In the genomic region with DNA sequence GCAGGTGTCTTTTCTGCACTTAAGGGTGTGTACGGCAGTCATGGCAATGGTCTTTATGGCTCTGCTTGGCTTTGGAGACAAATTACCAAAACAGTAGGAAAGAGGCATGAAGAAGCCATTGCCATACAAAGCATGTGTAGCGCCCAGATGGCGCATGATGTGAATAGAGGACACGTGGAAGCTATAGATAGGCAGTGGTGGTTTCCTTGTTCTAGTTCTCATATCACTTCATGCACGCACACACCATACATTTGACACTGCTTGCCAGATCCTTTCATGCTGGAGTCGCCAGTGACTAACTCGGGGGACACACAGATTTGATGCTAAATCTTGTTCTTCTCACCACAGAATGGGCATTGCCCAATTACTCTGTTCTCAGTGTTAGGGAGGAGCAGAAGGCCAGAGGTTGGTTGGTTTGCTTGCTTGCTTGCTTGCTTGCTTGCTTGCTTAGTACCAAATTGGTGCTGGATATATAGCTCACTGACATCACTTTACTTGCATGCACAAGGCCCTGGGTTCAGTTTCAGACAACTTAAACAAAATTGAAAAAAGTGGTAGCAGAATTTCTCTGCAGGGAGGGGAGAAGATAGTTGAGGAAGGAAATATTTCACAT, we compare ENCODE assay signal across 8 mouse cellular contexts. TPM values are rescaled to one million over a fixed set of nuclear protein-coding genes. Genes with fewer than 3 reads are reported as not detected.
DNase-seq lines count a peak whose midpoint lies in the region; ATAC-seq lines count a peak whose summit lies in the region.

TSS of gene Cspg5 (plus strand) at position 563 of the 613 bp plus-strand sequence.

- no peaks in the 10 kb centered on the region for H3K9me3 ChIP-seq in lung, embryonic 16.5 days (ENCODE audit: control insufficient read depth, low read length)
- H3K9me3 ChIP-seq in forebrain, embryonic 13.5 days (replicated peaks) = no peaks in the 10 kb centered on the region
- no peaks in the 10 kb centered on the region for H3K9me3 ChIP-seq in limb, embryonic 11.5 days (ENCODE audit: control insufficient read depth, low read length)
- no peaks in the 10 kb centered on the region for H3K9me3 ChIP-seq in stomach, embryonic 15.5 days

- H3K4me1 ChIP-seq in lung, embryonic 16.5 days (replicated peaks; ENCODE audit: control insufficient read depth, insufficient read depth, low read length) = peaks cover 6% of the 10 kb centered on the region
- peaks cover 22% of the 10 kb centered on the region for H3K4me1 ChIP-seq in forebrain, embryonic 13.5 days
- H3K4me1 ChIP-seq in limb, embryonic 11.5 days (ENCODE audit: control insufficient read depth, insufficient read depth, low read length) = peaks cover 7% of the 10 kb centered on the region
- peaks cover 6% of the 10 kb centered on the region for H3K4me1 ChIP-seq in stomach, embryonic 15.5 days

- no peak for DNase-seq in lung, postnatal 14 days
- DNase-seq in limb, embryonic 11.5 days (ENCODE audit: low spot score) = no peak
- DNase-seq in embryo, embryonic 9.5 days (ENCODE audit: extremely low spot score) = no peak
- DNase-seq in thymus, postnatal 25 days = no peak
- DNase-seq in spleen, adult 18-20 months = no peak

- peaks cover 8% of the 10 kb centered on the region for H3K27me3 ChIP-seq in lung, embryonic 16.5 days (ENCODE audit: control insufficient read depth, insufficient read depth, low read depth, low read length)
- H3K27me3 ChIP-seq in forebrain, embryonic 13.5 days = no peaks in the 10 kb centered on the region; the same call in 1 of the 2 replicates
- H3K27me3 ChIP-seq in limb, embryonic 11.5 days (ENCODE audit: control insufficient read depth, insufficient read depth, low read length) = peaks cover 24% of the 10 kb centered on the region
- peaks cover 7% of the 10 kb centered on the region for H3K27me3 ChIP-seq in stomach, embryonic 15.5 days (replicated peaks)

- ATAC-seq in lung, embryonic 16.5 days (ENCODE audit: low read depth) = no peak
- no peak for ATAC-seq in forebrain, embryonic 13.5 days
- no peak for ATAC-seq in limb, embryonic 11.5 days (ENCODE audit: insufficient number of reproducible peaks, low FRiP score, low TSS enrichment, low read depth)
- no peak for ATAC-seq in stomach, embryonic 15.5 days (ENCODE audit: insufficient read depth, low FRiP score, low read depth)

- peaks cover 3% of the 10 kb centered on the region; the same call in 1 of the 2 replicates for H3K36me3 ChIP-seq in lung, embryonic 16.5 days (ENCODE audit: control insufficient read depth, insufficient read depth, low read length)
- peaks cover 41% of the 10 kb centered on the region for H3K36me3 ChIP-seq in forebrain, embryonic 13.5 days (ENCODE audit: poor library complexity, severe bottlenecking)
- peaks cover 5% of the 10 kb centered on the region; the same call in 1 of the 2 replicates for H3K36me3 ChIP-seq in limb, embryonic 11.5 days (ENCODE audit: control insufficient read depth, insufficient read depth, low read length)
- peaks cover 12% of the 10 kb centered on the region for H3K36me3 ChIP-seq in stomach, embryonic 15.5 days

- peak within 1 kb of the TSS; percentile 98; the same call in 1 of the 2 replicates for H3K4me2 ChIP-seq in lung, embryonic 16.5 days (ENCODE audit: low read depth, low read length)
- H3K4me2 ChIP-seq in forebrain, embryonic 13.5 days = peak within 1 kb of the TSS; percentile 99
- H3K4me2 ChIP-seq in limb, embryonic 11.5 days (ENCODE audit: low read depth, severe bottlenecking) = peak within 1 kb of the TSS; percentile 99
- H3K4me2 ChIP-seq in stomach, embryonic 15.5 days = peak within 1 kb of the TSS; percentile 100

- peak within 1 kb of the TSS; percentile 63 for H3K4me3 ChIP-seq in lung, embryonic 16.5 days (ENCODE audit: low read length)
- H3K4me3 ChIP-seq in forebrain, embryonic 13.5 days = peak within 1 kb of the TSS; percentile 79
- peak within 1 kb of the TSS; percentile 46 for H3K4me3 ChIP-seq in limb, embryonic 11.5 days (ENCODE audit: low read depth, low read length)
- H3K4me3 ChIP-seq in stomach, embryonic 15.5 days (replicated peaks) = peak within 1 kb of the TSS; percentile 66; the same call in 1 of the 2 replicates

- 82% methylated on average over 7 of the region's 7 CpGs for WGBS in lung, embryonic 16.5 days
- 95% methylated on average over 7 of the region's 7 CpGs for WGBS in forebrain, embryonic 13.5 days
- WGBS in limb, embryonic 11.5 days = 83% methylated on average over 7 of the region's 7 CpGs
- 84% methylated on average over 7 of the region's 7 CpGs for WGBS in stomach, embryonic 15.5 days

- no peak within 1 kb of the TSS for H3K9ac ChIP-seq in lung, embryonic 16.5 days (ENCODE audit: low read length)
- peak within 1 kb of the TSS; percentile 86 for H3K9ac ChIP-seq in forebrain, embryonic 13.5 days
- H3K9ac ChIP-seq in limb, embryonic 11.5 days (ENCODE audit: low read length) = no peak within 1 kb of the TSS
- no peak within 1 kb of the TSS for H3K9ac ChIP-seq in stomach, embryonic 15.5 days

- no peak within 1 kb of the TSS for H3K27ac ChIP-seq in lung, embryonic 16.5 days (ENCODE audit: low read length)
- no peak within 1 kb of the TSS for H3K27ac ChIP-seq in forebrain, embryonic 13.5 days
- H3K27ac ChIP-seq in limb, embryonic 11.5 days (replicated peaks; ENCODE audit: low read depth, low read length) = no peak within 1 kb of the TSS
- no peak within 1 kb of the TSS for H3K27ac ChIP-seq in stomach, embryonic 15.5 days

RNA-seq across cellular contexts. Expression of gene Cspg5, which starts in this region (rescaled TPM):
- polyA plus RNA-seq in lung, embryonic 16.5 days (2015; fragmentation: Nextera tagmentation; extraction: Ambion mirVana) = 1.9 and 3.0 TPM in 2 replicates
- 29.4 and 35.0 TPM in 2 replicates for polyA plus RNA-seq in forebrain, embryonic 13.5 days (2015; fragmentation: Nextera tagmentation; extraction: Ambion mirVana)
- 0.32 and 0.35 TPM in 2 replicates for polyA plus RNA-seq in limb, embryonic 11.5 days (2014; fragmentation: Nextera tagmentation; extraction: Ambion mirVana)
- polyA plus RNA-seq in stomach, embryonic 15.5 days (2015; fragmentation: Nextera tagmentation; extraction: Ambion mirVana) = 4.3 and 5.1 TPM in 2 replicates
